Comparison of ENCODE assay signal across 23 mouse cellular contexts in the genomic region with DNA sequence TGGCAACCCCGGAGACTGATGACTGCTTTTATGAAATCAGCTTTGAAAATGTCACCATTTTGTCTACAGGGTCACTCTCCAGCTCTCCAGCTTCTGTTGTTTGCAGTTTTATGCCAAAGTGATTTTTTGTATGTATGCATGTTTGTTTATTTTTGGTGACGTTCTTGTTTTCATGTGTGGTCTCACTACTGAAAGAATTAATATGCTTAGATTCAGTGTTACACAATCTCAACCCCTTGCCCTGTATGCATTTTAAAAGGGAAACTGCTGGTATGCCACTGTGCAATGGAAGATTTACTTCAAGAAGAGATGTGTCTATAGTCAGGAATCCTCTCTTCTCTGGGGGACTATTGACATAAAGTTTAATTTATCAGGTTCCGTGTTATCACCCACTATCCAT. TPM values are rescaled to one million over a fixed set of nuclear protein-coding genes. Genes with fewer than 3 reads are reported as not detected.
"Had no signal": no experiment of that assay in that cellular context is flagged by ENCODE, and none has a peak within 500 bp of the region (broad histone marks: within the 10 kb centered on the region; RNA-seq: fewer than 3 reads in every experiment).

No protein-coding gene starts in this region.

- H3K36me3 ChIP-seq: limb, embryonic 12.5 days; limb, embryonic 15.5 days had no signal

- DNase-seq: kidney, adult 8-10 months; kidney, postnatal 4 days; left cerebral cortex, postnatal 4 days; liver, postnatal 0 days; lung, postnatal 4 days; midbrain, embryonic 14.5 days; thymus, adult 18-20 months; thymus, postnatal 36 days had no signal

- ATAC-seq: intestine, postnatal 0 days; liver, postnatal 0 days had no signal

- H3K9ac ChIP-seq: limb, embryonic 12.5 days; limb, embryonic 15.5 days; liver, embryonic 14.5 days; liver, postnatal 0 days had no signal

- H3K4me2 ChIP-seq: limb, embryonic 12.5 days; limb, embryonic 15.5 days; liver, embryonic 11.5 days; midbrain, embryonic 11.5 days had no signal

- H3K9me3 ChIP-seq: limb, embryonic 12.5 days; limb, embryonic 15.5 days had no signal

- H3K27ac ChIP-seq: limb, embryonic 12.5 days; limb, embryonic 15.5 days; liver, embryonic 14.5 days had no signal

- H3K27me3 ChIP-seq: limb, embryonic 12.5 days; limb, embryonic 15.5 days had no signal

- H3K4me1 ChIP-seq: limb, embryonic 12.5 days; limb, embryonic 15.5 days had no signal

- H3K4me3 ChIP-seq: limb, embryonic 12.5 days; limb, embryonic 15.5 days had no signal

RNA-seq across cellular contexts. Expression of gene Tas2r119, which starts 48.3 kb away (rescaled TPM):
- polyA plus RNA-seq: intestine, embryonic 14.5 days; intestine, postnatal 0 days; limb, embryonic 12.5 days; liver, embryonic 11.5 days; liver, embryonic 14.5 days; liver, postnatal 0 days; midbrain, embryonic 11.5 days; midbrain, embryonic 14.5 days; midbrain, postnatal 0 days; neural tube, embryonic 11.5 days; neural tube, embryonic 14.5 days; small intestine, adult 2 months; spleen, adult 2 months; stomach, embryonic 16.5 days; testis, adult 2 months; urinary bladder, adult 2 months had no signal
